23 mouse cellular contexts compared by ENCODE assay signal in the genomic region with DNA sequence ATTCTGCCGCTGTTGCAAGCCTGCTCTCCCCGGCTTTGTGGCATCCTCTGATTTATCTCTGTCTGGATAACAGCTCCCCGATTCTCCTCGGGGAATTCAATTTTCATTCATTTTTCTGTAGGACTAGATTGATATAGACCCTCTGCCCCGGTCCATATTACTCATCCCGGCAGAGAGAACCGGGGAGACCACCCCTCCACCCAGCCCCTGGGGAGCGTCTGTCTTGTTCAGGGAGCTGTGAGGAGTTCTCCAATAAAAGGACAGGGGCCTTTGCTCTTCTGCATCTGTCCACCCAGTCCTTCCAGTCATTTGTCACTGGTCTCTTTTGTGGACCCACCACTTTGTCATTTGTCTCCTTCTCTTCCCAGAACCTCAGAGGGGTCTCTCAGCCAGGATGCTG. TPM values are rescaled to one million over a fixed set of nuclear protein-coding genes. Genes with fewer than 3 reads are reported as not detected.
A peak's percentile ranks its signal among the peaks of the same experiment; 100 is the strongest.
DNase-seq lines count a peak whose midpoint lies in the region; ATAC-seq lines count a peak whose summit lies in the region.
"Had no signal": no experiment of that assay in that cellular context is flagged by ENCODE, and none has a peak within 500 bp of the region (broad histone marks: within the 10 kb centered on the region; RNA-seq: fewer than 3 reads in every experiment).

No protein-coding gene starts in this region.

- peaks cover 91% of the 10 kb centered on the region for H3K27me3 ChIP-seq in hindbrain, embryonic 11.5 days (ENCODE audit: control insufficient read depth, insufficient read depth, low read length)
- H3K27me3 ChIP-seq in hindbrain, embryonic 13.5 days, result peaks cover 93% of the 10 kb centered on the region
- peaks cover 91% of the 10 kb centered on the region for H3K27me3 ChIP-seq in neural tube, embryonic 15.5 days (replicated peaks)
- peaks cover 92% of the 10 kb centered on the region for H3K27me3 ChIP-seq in neural tube, embryonic 11.5 days (ENCODE audit: control insufficient read depth, insufficient read depth, low read length)

- no peak overlapping the region for H3K9ac ChIP-seq in hindbrain, embryonic 11.5 days (ENCODE audit: low read depth, low read length)
- H3K9ac ChIP-seq in hindbrain, embryonic 13.5 days, result no peak overlapping the region
- H3K9ac ChIP-seq in neural tube, embryonic 15.5 days (replicated peaks), result no peak overlapping the region
- H3K9ac ChIP-seq in neural tube, embryonic 11.5 days (ENCODE audit: low read length), result no peak overlapping the region
- H3K9ac ChIP-seq: forebrain, embryonic 15.5 days; hindbrain, embryonic 15.5 days; intestine, embryonic 15.5 days had no signal

- peaks cover 10% of the 10 kb centered on the region for H3K4me1 ChIP-seq in hindbrain, embryonic 11.5 days (replicated peaks; ENCODE audit: control insufficient read depth, insufficient read depth, low read length)
- peaks cover 28% of the 10 kb centered on the region for H3K4me1 ChIP-seq in hindbrain, embryonic 13.5 days (replicated peaks)
- peaks cover 13% of the 10 kb centered on the region for H3K4me1 ChIP-seq in neural tube, embryonic 15.5 days
- H3K4me1 ChIP-seq in neural tube, embryonic 11.5 days (ENCODE audit: control insufficient read depth, insufficient read depth, low read length), result peaks cover 14% of the 10 kb centered on the region

- ATAC-seq in hindbrain, embryonic 11.5 days (ENCODE audit: low FRiP score), result no peak
- ATAC-seq in hindbrain, embryonic 13.5 days (ENCODE audit: low FRiP score), result no peak
- ATAC-seq in neural tube, embryonic 15.5 days (ENCODE audit: low FRiP score), result no peak
- no peak for ATAC-seq in neural tube, embryonic 11.5 days (ENCODE audit: insufficient read depth, low FRiP score, low TSS enrichment)
- ATAC-seq: CD4-positive, CD25-positive, alpha-beta regulatory T cell, adult 4 months; forebrain, embryonic 15.5 days; intestine, embryonic 15.5 days had no signal

- H3K4me3 ChIP-seq in hindbrain, embryonic 11.5 days (ENCODE audit: low read depth, low read length), result no peak overlapping the region
- no peak overlapping the region for H3K4me3 ChIP-seq in hindbrain, embryonic 13.5 days
- H3K4me3 ChIP-seq in neural tube, embryonic 15.5 days (replicated peaks), result no peak overlapping the region
- no peak overlapping the region for H3K4me3 ChIP-seq in neural tube, embryonic 11.5 days (ENCODE audit: low read depth, low read length)
- H3K4me3 ChIP-seq: forebrain, embryonic 10.5 days; forebrain, embryonic 15.5 days; hindbrain, embryonic 15.5 days; intestine, embryonic 15.5 days had no signal

- no peaks in the 10 kb centered on the region for H3K36me3 ChIP-seq in hindbrain, embryonic 11.5 days (ENCODE audit: control insufficient read depth, insufficient read depth, low read length)
- H3K36me3 ChIP-seq in hindbrain, embryonic 13.5 days, result no peaks in the 10 kb centered on the region
- no peaks in the 10 kb centered on the region for H3K36me3 ChIP-seq in neural tube, embryonic 15.5 days
- H3K36me3 ChIP-seq in neural tube, embryonic 11.5 days (ENCODE audit: control insufficient read depth, insufficient read depth, low read length), result no peaks in the 10 kb centered on the region
- H3K36me3 ChIP-seq: forebrain, embryonic 10.5 days; forebrain, embryonic 15.5 days; hindbrain, embryonic 15.5 days; intestine, embryonic 15.5 days had no signal

- H3K27ac ChIP-seq in hindbrain, embryonic 11.5 days (ENCODE audit: low read depth, low read length), result no peak overlapping the region
- no peak overlapping the region for H3K27ac ChIP-seq in hindbrain, embryonic 13.5 days
- H3K27ac ChIP-seq in neural tube, embryonic 15.5 days (replicated peaks), result no peak overlapping the region
- no peak overlapping the region for H3K27ac ChIP-seq in neural tube, embryonic 11.5 days (ENCODE audit: low read depth, low read length)
- H3K27ac ChIP-seq: forebrain, embryonic 10.5 days; forebrain, embryonic 15.5 days; hindbrain, embryonic 15.5 days; intestine, embryonic 15.5 days had no signal

- no peak overlapping the region for H3K4me2 ChIP-seq in hindbrain, embryonic 11.5 days (replicated peaks; ENCODE audit: low read depth, low read length)
- H3K4me2 ChIP-seq in hindbrain, embryonic 13.5 days, result no peak overlapping the region
- H3K4me2 ChIP-seq in neural tube, embryonic 15.5 days, result no peak overlapping the region
- no peak overlapping the region for H3K4me2 ChIP-seq in neural tube, embryonic 11.5 days (ENCODE audit: low read depth)
- H3K4me2 ChIP-seq: forebrain, embryonic 15.5 days; heart, embryonic 11.5 days; hindbrain, embryonic 15.5 days; intestine, embryonic 15.5 days had no signal

- 12% methylated on average over 8 of the region's 8 CpGs for whole genome bisulfite sequencing in hindbrain, embryonic 11.5 days
- 8% methylated on average over 8 of the region's 8 CpGs for WGBS in hindbrain, embryonic 13.5 days
- 2% methylated on average over 8 of the region's 8 CpGs for WGBS in neural tube, embryonic 15.5 days
- WGBS in neural tube, embryonic 11.5 days, result 3% methylated on average over 8 of the region's 8 CpGs

- peak; percentile 40 for DNase-seq in hindbrain, embryonic 11.5 days (ENCODE audit: low spot score)
- peak; percentile 26 for DNase-seq in neural tube, embryonic 10.5 days (ENCODE audit: extremely low spot score, low spot score)
- DNase-seq in neural tube, embryonic 11.5 days (ENCODE audit: low spot score), result peak; percentile 60
- no peak for DNase-seq in right cerebral cortex, adult 2 months (ENCODE audit: low spot score in 2 of 2)
- DNase-seq: adrenal gland, adult 2 months; adrenal gland, postnatal 14 days; cerebellum, adult 11-12 months; cerebellum, adult 8-10 months; cerebellum, postnatal 10 days; cerebellum, postnatal 36 days; embryo, embryonic 11 days; gastrocnemius, postnatal 25 days had no signal

- no peaks in the 10 kb centered on the region for H3K9me3 ChIP-seq in hindbrain, embryonic 11.5 days (ENCODE audit: control insufficient read depth, low read length)
- no peaks in the 10 kb centered on the region for H3K9me3 ChIP-seq in hindbrain, embryonic 13.5 days
- no peaks in the 10 kb centered on the region for H3K9me3 ChIP-seq in neural tube, embryonic 15.5 days (replicated peaks)
- H3K9me3 ChIP-seq in neural tube, embryonic 11.5 days (ENCODE audit: control insufficient read depth, low read length), result no peaks in the 10 kb centered on the region
- H3K9me3 ChIP-seq: forebrain, embryonic 10.5 days; forebrain, embryonic 15.5 days; hindbrain, embryonic 15.5 days; intestine, embryonic 15.5 days had no signal

RNA-seq across cellular contexts. Expression of gene Lhx4, which starts 4.5 kb away (rescaled TPM):
- 5.1 and 7.9 TPM in 2 replicates for polyA plus RNA-seq in hindbrain, embryonic 11.5 days (2014; fragmentation: Nextera tagmentation; extraction: Ambion mirVana)
- 6.4 and 9.3 TPM in 2 replicates for polyA plus RNA-seq in hindbrain, embryonic 13.5 days (2015; fragmentation: Nextera tagmentation; extraction: Ambion mirVana)
- polyA plus RNA-seq in neural tube, embryonic 15.5 days (2015; fragmentation: Nextera tagmentation; extraction: Ambion mirVana), result 3.5 and 5.0 TPM in 2 replicates
- 10.6 and 13.9 TPM in 2 replicates for polyA plus RNA-seq in neural tube, embryonic 11.5 days (2014; fragmentation: Nextera tagmentation; extraction: Ambion mirVana)
- polyA plus RNA-seq: C2C12; cortical plate, adult 2 months; forebrain, embryonic 10.5 days; heart, embryonic 11.5 days; heart, postnatal 0 days; intestine, embryonic 15.5 days had no signal

Comparison
In these comparisons a context has a peak if more than half of its experiments do, and no peak if none do; other contexts are left out.
1. DNase-seq: peak in hindbrain, embryonic 11.5 days (single experiment), neural tube, embryonic 10.5 days (single experiment) and neural tube, embryonic 11.5 days (single experiment); none in right cerebral cortex, adult 2 months (0 of 2).